Comparison of ENCODE assay signal across 29 mouse cellular contexts in the genomic region with DNA sequence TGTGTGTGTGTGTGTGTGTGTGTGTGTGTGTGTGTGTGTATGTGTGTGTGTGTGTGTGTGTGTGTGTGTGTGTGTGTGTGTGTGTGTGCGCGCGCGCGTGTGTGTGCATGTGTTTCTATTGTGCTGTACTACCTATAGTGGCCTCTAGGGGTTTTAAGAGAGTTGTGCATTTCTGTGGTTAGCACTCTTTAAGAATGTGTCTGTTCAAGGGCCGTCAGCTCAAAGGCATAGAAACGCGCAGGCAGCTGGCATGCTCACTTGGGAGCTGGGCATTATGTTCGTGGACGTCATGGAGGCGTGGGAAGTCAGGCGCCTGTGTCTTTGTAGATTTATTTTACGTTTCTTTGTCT. TPM values are rescaled to one million over a fixed set of nuclear protein-coding genes. Genes with fewer than 3 reads are reported as not detected.
DNase-seq lines count a peak whose midpoint lies in the region; ATAC-seq and TF ChIP-seq lines count a peak whose summit lies in the region.
"Had no signal": no experiment of that assay in that cellular context is flagged by ENCODE, and none has a peak within 500 bp of the region (broad histone marks: within the 10 kb centered on the region; RNA-seq: fewer than 3 reads in every experiment).

No protein-coding gene starts in this region.

- no peaks in the 10 kb centered on the region for H3K4me1 ChIP-seq in forebrain, postnatal 0 days (ENCODE audit: insufficient read depth)
- no peaks in the 10 kb centered on the region for H3K4me1 ChIP-seq in forebrain, embryonic 11.5 days (replicated peaks; ENCODE audit: control insufficient read depth, insufficient read depth, low read length)
- no peaks in the 10 kb centered on the region for H3K4me1 ChIP-seq in liver, adult 2 months (ENCODE audit: control insufficient read depth, insufficient read depth, low read length)
- peaks cover 12% of the 10 kb centered on the region; the same call in 1 of the 2 replicates for H3K4me1 ChIP-seq in small intestine, adult 2 months (ENCODE audit: control insufficient read depth, insufficient read depth, insufficient read length, low read length)
- H3K4me1 ChIP-seq: embryonic facial prominence, embryonic 15.5 days; forebrain, embryonic 15.5 days; hindbrain, embryonic 15.5 days; kidney, embryonic 15.5 days; limb, embryonic 10.5 days; midbrain, embryonic 13.5 days; neural tube, embryonic 12.5 days had no signal

- TF ChIP-seq CTCF in forebrain, postnatal 0 days (IDR thresholded peaks at IDR 0.05; ENCODE audit: low read depth), result 0 out of 2 replicates have a peak, but pooled peaks have one; percentile 19
- 0 out of 2 replicates have a peak, but pooled peaks have one; percentile 2 for TF ChIP-seq CTCF in liver, adult 2 months (IDR thresholded peaks at IDR 0.05; ENCODE audit: low read depth, low read length)
- peak; percentile 36; the same call in 1 of the 2 replicates for TF ChIP-seq CTCF in small intestine, adult 2 months (IDR thresholded peaks at IDR 0.05; ENCODE audit: extremely low read depth, insufficient read length, insufficient replicate concordance, low read depth, low read length)

- H3K4me3 ChIP-seq in forebrain, postnatal 0 days (ENCODE audit: low read depth, low read length), result no peak overlapping the region
- H3K4me3 ChIP-seq in forebrain, embryonic 11.5 days (ENCODE audit: low read depth, low read length), result no peak overlapping the region
- H3K4me3 ChIP-seq in liver, adult 2 months (ENCODE audit: insufficient read depth, low read depth, low read length), result no peak overlapping the region
- no peak overlapping the region for H3K4me3 ChIP-seq in small intestine, adult 2 months (ENCODE audit: low read depth, low read length)
- H3K4me3 ChIP-seq: embryonic facial prominence, embryonic 15.5 days; forebrain, embryonic 15.5 days; heart, embryonic 10.5 days; hindbrain, embryonic 15.5 days; kidney, embryonic 15.5 days; limb, embryonic 10.5 days; liver, embryonic 12.5 days; megakaryocyte, embryonic 14.5 days; midbrain, embryonic 13.5 days; neural tube, embryonic 12.5 days had no signal

- no peaks in the 10 kb centered on the region for H3K27me3 ChIP-seq in forebrain, postnatal 0 days (ENCODE audit: insufficient read depth, low read length)
- H3K27me3 ChIP-seq in forebrain, embryonic 11.5 days (ENCODE audit: control insufficient read depth, insufficient read depth, low read length), result no peaks in the 10 kb centered on the region
- H3K27me3 ChIP-seq in liver, adult 2 months (ENCODE audit: control insufficient read depth, insufficient read depth, low read length), result no peaks in the 10 kb centered on the region
- H3K27me3 ChIP-seq in small intestine, adult 2 months (ENCODE audit: control insufficient read depth, insufficient read depth, low read length), result no peaks in the 10 kb centered on the region
- H3K27me3 ChIP-seq: embryonic facial prominence, embryonic 15.5 days; forebrain, embryonic 15.5 days; hindbrain, embryonic 15.5 days; kidney, embryonic 15.5 days; liver, embryonic 12.5 days; megakaryocyte, embryonic 14.5 days; midbrain, embryonic 13.5 days; neural tube, embryonic 12.5 days had no signal

- H3K9ac ChIP-seq in forebrain, postnatal 0 days, result no peak overlapping the region
- no peak overlapping the region for H3K9ac ChIP-seq in forebrain, embryonic 11.5 days (ENCODE audit: low read length)
- H3K9ac ChIP-seq in liver, adult 2 months (ENCODE audit: low read depth, low read length), result no peak overlapping the region
- H3K9ac ChIP-seq: embryonic facial prominence, embryonic 15.5 days; forebrain, embryonic 15.5 days; hindbrain, embryonic 15.5 days; kidney, embryonic 15.5 days; liver, embryonic 12.5 days; midbrain, embryonic 13.5 days; neural tube, embryonic 12.5 days had no signal

- peaks cover 58% of the 10 kb centered on the region for H3K36me3 ChIP-seq in forebrain, postnatal 0 days (ENCODE audit: insufficient read depth)
- peaks cover 12% of the 10 kb centered on the region for H3K36me3 ChIP-seq in forebrain, embryonic 11.5 days (ENCODE audit: control insufficient read depth, insufficient read depth, low read length)
- peaks cover 22% of the 10 kb centered on the region for H3K36me3 ChIP-seq in liver, adult 2 months (ENCODE audit: control insufficient read depth, insufficient read depth, low read length)
- peaks cover 56% of the 10 kb centered on the region for H3K36me3 ChIP-seq in small intestine, adult 2 months (ENCODE audit: control insufficient read depth, insufficient read depth, low read length)

- DNase-seq in forebrain, postnatal 0 days, result no peak
- DNase-seq in forebrain, embryonic 11.5 days (ENCODE audit: low spot score), result no peak
- DNase-seq in liver, adult 2 months (ENCODE audit: extremely low read depth, low read depth, low spot score), result no peak
- DNase-seq in liver (no peak), ES-CJ7 (ENCODE audit: low read depth, low spot score) (peak; percentile 65)
- DNase-seq in gastrocnemius, postnatal 4 days (ENCODE audit: low spot score in 2 of 2), result no peak
- DNase-seq: adrenal gland, postnatal 10 days; cerebellum, adult 9-10 months; gastrocnemius, postnatal 36 days; heart, postnatal 4 days; kidney, adult 11 months; lung, adult 2 months; lung, postnatal 36 days; right cerebral cortex, postnatal 14 days; spleen, adult 18-20 months; thymus, postnatal 14 days had no signal

- no peak for ATAC-seq in forebrain, postnatal 0 days
- ATAC-seq in forebrain, embryonic 11.5 days (replicated peaks; ENCODE audit: low FRiP score), result no peak
- ATAC-seq: forebrain, embryonic 15.5 days; liver, embryonic 12.5 days; midbrain, embryonic 13.5 days had no signal

- WGBS in forebrain, postnatal 0 days, result 88% methylated on average over 13 of the region's 13 CpGs
- 98% methylated on average over 13 of the region's 13 CpGs for WGBS in forebrain, embryonic 11.5 days
- WGBS in liver, adult 2 months, result 97% methylated on average over 13 of the region's 13 CpGs
- WGBS in small intestine, adult 2 months, result 94% methylated on average over 13 of the region's 13 CpGs

- H3K4me2 ChIP-seq in forebrain, postnatal 0 days (ENCODE audit: low read depth), result no peak overlapping the region
- no peak overlapping the region for H3K4me2 ChIP-seq in forebrain, embryonic 11.5 days (ENCODE audit: low read depth, low read length, severe bottlenecking)
- H3K4me2 ChIP-seq: embryonic facial prominence, embryonic 15.5 days; forebrain, embryonic 15.5 days; hindbrain, embryonic 15.5 days; kidney, embryonic 15.5 days; liver, embryonic 12.5 days; midbrain, embryonic 13.5 days; neural tube, embryonic 12.5 days had no signal

- H3K9me3 ChIP-seq in forebrain, postnatal 0 days (ENCODE audit: low read length), result no peaks in the 10 kb centered on the region
- no peaks in the 10 kb centered on the region for H3K9me3 ChIP-seq in forebrain, embryonic 11.5 days (ENCODE audit: control insufficient read depth, low read length)
- H3K9me3 ChIP-seq: embryonic facial prominence, embryonic 15.5 days; forebrain, embryonic 15.5 days; G1E; heart, embryonic 10.5 days; hindbrain, embryonic 15.5 days; kidney, embryonic 15.5 days; limb, embryonic 10.5 days; liver, embryonic 12.5 days; megakaryocyte, embryonic 14.5 days; midbrain, embryonic 13.5 days; neural tube, embryonic 12.5 days had no signal

- no peak for TF ChIP-seq POLR2A in liver, adult 2 months (IDR thresholded peaks at IDR 0.05; ENCODE audit: extremely low read depth, insufficient read depth, low read length)
- no peak for TF ChIP-seq POLR2A in small intestine, adult 2 months (IDR thresholded peaks at IDR 0.05; ENCODE audit: low read depth, low read length)

- no peak overlapping the region for H3K27ac ChIP-seq in forebrain, postnatal 0 days (ENCODE audit: low read depth, low read length)
- H3K27ac ChIP-seq in forebrain, embryonic 11.5 days (ENCODE audit: low read depth, low read length), result no peak overlapping the region
- no peak overlapping the region for H3K27ac ChIP-seq in liver, adult 2 months (replicated peaks; ENCODE audit: insufficient read depth, low read depth, low read length)
- H3K27ac ChIP-seq in small intestine, adult 2 months (ENCODE audit: insufficient read depth, low read depth, low read length), result no peak overlapping the region
- H3K27ac ChIP-seq: embryonic facial prominence, embryonic 15.5 days; forebrain, embryonic 15.5 days; heart, embryonic 10.5 days; hindbrain, embryonic 15.5 days; kidney, embryonic 15.5 days; limb, embryonic 10.5 days; liver, embryonic 12.5 days; midbrain, embryonic 13.5 days; neural tube, embryonic 12.5 days had no signal

- H3K79me2 ChIP-seq in liver, adult 2 months (ENCODE audit: control insufficient read depth, insufficient read depth, low read length), result no peaks in the 10 kb centered on the region

RNA-seq across cellular contexts. Expression of gene Rsg1, which starts 16.1 kb away (rescaled TPM):
- 4.5 and 6.9 TPM in 2 replicates for total RNA-seq in forebrain, postnatal 0 days (2014; rRNA removed)
- polyA plus RNA-seq in forebrain, postnatal 0 days (2015; fragmentation: Nextera tagmentation; extraction: Ambion mirVana), result 3.7 and 5.2 TPM in 2 replicates
- polyA plus RNA-seq in forebrain, embryonic 11.5 days (2014; fragmentation: Nextera tagmentation; extraction: Ambion mirVana), result 5.8 and 7.8 TPM in 2 replicates
- total RNA-seq in liver, adult 2 months (2014; rRNA removed), result 0.40 and 0.55 TPM in 2 replicates
- polyA plus RNA-seq in liver, adult 2 months (2012; rRNA removed), result 0.40 and 0.50 TPM in 2 replicates
- polyA plus RNA-seq in small intestine, adult 2 months (2012; rRNA removed), result 0.51 and 0.81 TPM in 2 replicates
- 1 to 10 TPM; 1.1 to 1.3 TPM for total RNA-seq in gastrocnemius, postnatal 4 days (2021)
- total RNA-seq: gastrocnemius, postnatal 36 days had no signal

RNA-seq across cellular contexts. Expression of gene Arhgef19, which starts 41.6 kb away (rescaled TPM):
- 0.95 and 1.6 TPM in 2 replicates for total RNA-seq in forebrain, postnatal 0 days (2014; rRNA removed)
- polyA plus RNA-seq in forebrain, postnatal 0 days (2015; fragmentation: Nextera tagmentation; extraction: Ambion mirVana), result 0.52 and 0.90 TPM in 2 replicates
- polyA plus RNA-seq in forebrain, embryonic 11.5 days (2014; fragmentation: Nextera tagmentation; extraction: Ambion mirVana), result 1.5 and 1.6 TPM in 2 replicates
- 14.4 and 25.8 TPM in 2 replicates for total RNA-seq in liver, adult 2 months (2014; rRNA removed)
- polyA plus RNA-seq in liver, adult 2 months (2012; rRNA removed), result 34.3 and 64.4 TPM in 2 replicates
- 29.3 and 48.8 TPM in 2 replicates for polyA plus RNA-seq in small intestine, adult 2 months (2012; rRNA removed)
- 1 to 10 TPM; 3.0 to 4.7 TPM for total RNA-seq in gastrocnemius, postnatal 4 days (2021)
- total RNA-seq: common myeloid progenitor, adult 5-6 weeks; G1E had no signal
- polyA plus RNA-seq: G1E had no signal

RNA-seq across cellular contexts. Expression of gene Fbxo42, which starts 49.9 kb away (rescaled TPM):
- total RNA-seq in forebrain, postnatal 0 days (2014; rRNA removed), result 12.4 and 18.0 TPM in 2 replicates
- polyA plus RNA-seq in forebrain, postnatal 0 days (2015; fragmentation: Nextera tagmentation; extraction: Ambion mirVana), result 9.9 and 13.1 TPM in 2 replicates
- polyA plus RNA-seq in forebrain, embryonic 11.5 days (2014; fragmentation: Nextera tagmentation; extraction: Ambion mirVana), result 30.8 and 31.6 TPM in 2 replicates
- total RNA-seq in liver, adult 2 months (2014; rRNA removed), result 2.0 and 2.8 TPM in 2 replicates
- polyA plus RNA-seq in liver, adult 2 months (2012; rRNA removed), result 4.6 and 6.3 TPM in 2 replicates
- 6.6 and 13.1 TPM in 2 replicates for polyA plus RNA-seq in small intestine, adult 2 months (2012; rRNA removed)
- 10 to 100 TPM; 15.5 to 16.3 TPM for total RNA-seq in gastrocnemius, postnatal 4 days (2021)

RNA-seq across cellular contexts. Expression of gene Szrd1, which starts 58.1 kb away (rescaled TPM):
- 57.8 and 60.5 TPM in 2 replicates for total RNA-seq in forebrain, postnatal 0 days (2014; rRNA removed)
- 17.2 and 17.5 TPM in 2 replicates for polyA plus RNA-seq in forebrain, postnatal 0 days (2015; fragmentation: Nextera tagmentation; extraction: Ambion mirVana)
- 22.9 and 26.1 TPM in 2 replicates for polyA plus RNA-seq in forebrain, embryonic 11.5 days (2014; fragmentation: Nextera tagmentation; extraction: Ambion mirVana)
- total RNA-seq in liver, adult 2 months (2014; rRNA removed), result 26.6 and 39.5 TPM in 2 replicates
- 43.6 and 46.8 TPM in 2 replicates for polyA plus RNA-seq in liver, adult 2 months (2012; rRNA removed)
- 27.0 and 52.5 TPM in 2 replicates for polyA plus RNA-seq in small intestine, adult 2 months (2012; rRNA removed)
- total RNA-seq in gastrocnemius, postnatal 4 days (2021), result 100 to 1,000 TPM; 164 to 177 TPM

Comparison
In these comparisons a context has a peak if more than half of its experiments do, and no peak if none do; other contexts are left out.
1. RNA of gene Arhgef19, which starts 41.6 kb away (polyA plus RNA-seq): 29.3 to 48.8 TPM in small intestine, adult 2 months and 34.3 to 64.4 TPM in liver, adult 2 months; 1.5 to 1.6 TPM in forebrain, embryonic 11.5 days and 0.52 to 0.90 TPM in forebrain, postnatal 0 days; every median in the first group is over 10 times any median in the second.
2. Peak in every context shown above with its lines, with median percentiles within 50 percentile points of each other: CTCF ChIP-seq.